Mouse (Mus musculus) ovary, postnatal 10 days (tissue): ENCODE measurements around the gene Sfxn5.

Source experiments
- DNase-seq: peaks from one replicate; pipeline ENCODE4 v3.0.0; 2022; ENCODE audit warnings: low spot score

Gene Sfxn5

DNA sequence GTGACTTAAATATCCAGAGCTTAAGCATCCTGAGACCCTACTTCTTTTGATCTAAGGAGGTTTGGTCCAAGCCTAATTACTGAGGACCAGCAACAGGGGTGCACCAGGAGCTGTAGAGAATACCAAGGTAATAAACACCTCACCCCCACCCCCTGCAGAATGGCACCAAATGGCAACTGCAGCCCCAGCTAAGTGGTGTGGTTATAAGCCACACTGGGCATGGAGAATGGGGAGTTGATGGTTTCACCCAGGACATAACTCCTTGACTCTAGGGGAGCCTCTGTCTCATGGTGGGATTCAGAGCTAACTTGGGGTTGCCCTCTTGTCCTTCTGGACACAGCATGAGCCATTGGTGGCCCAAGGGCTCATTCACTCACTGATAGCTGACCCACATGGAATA, 1.0 kb upstream of the Sfxn5 start:
- no peak for DNase-seq

DNA sequence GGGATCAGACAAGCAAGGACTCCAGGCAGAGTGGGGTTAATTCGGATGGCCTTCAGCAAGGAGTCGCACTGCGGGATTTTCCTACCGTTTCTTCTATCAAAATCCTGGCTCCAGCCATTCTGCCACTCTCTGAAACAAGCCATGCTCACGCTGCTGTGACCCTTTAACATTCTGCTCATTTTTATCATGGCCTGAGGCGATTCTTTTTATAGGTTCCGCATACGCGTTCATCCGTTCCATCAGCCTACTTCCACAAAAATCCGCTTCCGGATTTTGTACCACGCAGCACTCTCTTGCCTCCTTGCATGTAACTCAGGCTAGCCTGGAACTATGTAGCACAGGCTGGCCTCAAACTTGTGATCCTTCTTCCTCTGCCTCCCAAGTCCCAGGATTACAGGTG, 510 bp upstream of the Sfxn5 start:
- no peak for DNase-seq

DNA sequence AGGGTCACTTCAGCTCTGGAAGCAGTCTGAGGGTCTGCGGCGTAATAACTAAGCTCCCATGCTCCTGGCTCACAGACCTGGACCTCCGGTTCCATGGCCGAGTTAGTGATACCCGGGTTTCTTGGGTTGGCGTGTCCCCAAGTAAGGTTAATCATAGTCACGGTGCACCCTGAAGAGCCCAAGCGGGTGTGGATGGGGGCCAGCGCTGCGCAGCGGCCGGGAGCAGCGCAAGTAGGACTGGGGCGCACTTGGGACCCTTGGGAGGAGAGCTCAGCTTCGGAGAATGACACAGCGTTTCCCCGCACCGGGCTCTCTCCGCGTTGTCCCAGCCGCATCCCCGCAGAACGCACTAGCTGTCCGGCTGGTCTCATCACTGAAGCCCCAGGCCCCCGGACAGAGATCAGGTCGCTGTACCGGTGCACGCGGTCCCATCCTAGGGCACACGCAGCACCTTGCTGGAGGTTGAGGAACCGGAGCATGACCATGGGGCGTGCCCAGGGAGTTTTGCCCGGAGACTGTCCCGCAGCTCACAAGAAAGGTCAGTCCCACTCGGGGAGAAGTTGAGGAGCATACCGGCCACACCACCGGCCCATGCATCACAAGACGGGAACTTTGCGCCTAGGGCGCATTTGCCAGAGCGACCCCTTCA, 747 bp downstream of the Sfxn5 start:
- no peak for DNase-seq

DNA sequence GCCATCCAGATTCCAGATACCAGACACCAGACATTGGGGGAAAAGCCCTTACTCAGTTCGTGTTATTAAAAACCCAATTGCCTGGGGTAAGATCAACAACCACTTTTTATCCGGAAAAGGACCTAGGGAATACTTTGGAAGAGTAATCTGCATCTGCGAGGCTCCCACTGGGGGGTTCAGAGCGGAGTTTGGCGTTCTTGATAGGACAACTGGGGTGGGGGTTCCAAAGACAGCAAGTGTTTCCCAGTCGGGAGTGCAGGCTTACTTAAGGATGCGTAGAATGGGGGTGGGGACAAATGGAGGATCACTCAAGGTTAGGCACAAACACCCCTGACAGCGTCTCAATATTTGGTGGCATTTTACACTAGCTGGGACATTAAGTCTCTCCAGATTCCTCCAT, 1.5 kb downstream of the Sfxn5 start:
- no peak for DNase-seq

DNA sequence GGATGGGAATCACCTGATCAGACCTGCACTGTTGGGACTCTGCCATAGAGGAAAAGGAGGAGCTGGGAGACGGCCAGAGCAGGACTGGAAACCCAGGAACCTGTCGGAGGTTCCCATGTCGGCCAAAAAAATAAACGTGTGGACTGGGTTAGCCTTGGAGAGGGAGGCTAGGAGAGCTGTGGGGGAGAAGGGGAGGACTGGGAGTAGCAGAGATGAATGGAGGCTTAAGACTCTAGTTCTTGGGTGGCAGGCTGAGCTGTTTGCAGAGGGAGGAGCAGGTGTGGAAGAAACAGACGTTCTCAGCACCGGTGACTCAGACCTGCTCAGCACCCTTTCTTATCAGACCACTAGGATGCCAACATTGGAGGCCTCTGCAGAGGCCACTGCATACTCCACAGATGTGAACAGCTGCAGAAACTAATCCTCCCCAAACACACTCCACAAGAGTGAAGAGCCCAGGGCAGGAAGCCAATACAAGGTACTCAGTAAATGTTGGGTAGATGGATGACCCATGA, 1.9 kb downstream of the Sfxn5 start:
- DNase-seq, result no peak

DNA sequence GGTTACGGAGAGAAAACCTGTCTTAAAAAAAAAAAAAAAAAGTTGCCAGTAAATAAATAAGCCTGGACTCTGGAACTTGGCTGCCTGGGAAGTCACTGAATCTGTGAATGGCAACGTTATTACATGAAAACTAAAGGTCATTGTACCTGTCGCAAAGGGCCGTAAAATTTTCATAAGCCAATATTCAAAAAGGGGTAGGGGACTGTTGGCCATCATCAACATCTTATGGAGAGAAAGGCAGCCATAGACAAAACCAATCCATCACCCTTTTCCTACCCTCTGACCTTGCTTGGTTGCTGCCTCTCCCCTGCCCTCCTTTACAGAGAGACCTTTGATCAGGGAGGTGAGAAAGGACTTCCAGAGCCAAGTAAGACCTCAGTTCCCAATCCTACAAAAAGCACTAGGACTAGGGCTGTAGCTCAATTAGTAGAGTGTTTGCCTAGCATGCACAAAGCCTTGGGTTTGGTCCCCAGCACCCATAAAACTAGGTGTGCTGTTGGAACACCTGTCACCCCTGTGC, 3.5 kb downstream of the Sfxn5 start:
- no peak for DNase-seq

DNA sequence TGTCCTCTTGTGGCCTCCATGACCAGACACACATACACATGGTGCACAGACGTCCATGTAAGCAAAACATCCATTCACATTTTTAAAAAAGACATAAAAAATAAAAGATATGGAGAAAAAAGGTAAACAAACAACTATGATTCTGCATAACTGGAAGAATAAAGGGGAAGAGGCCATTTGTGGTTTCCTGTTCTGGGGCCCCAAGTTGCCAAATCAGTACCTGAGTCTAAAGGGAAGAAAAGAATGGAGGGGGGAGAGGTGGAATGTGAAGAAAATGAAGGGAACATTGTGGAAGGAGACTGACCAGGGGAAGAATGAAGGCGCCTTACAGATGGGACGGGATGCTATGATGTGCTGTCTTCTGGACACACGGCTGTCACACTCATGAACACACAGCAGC, 6.7 kb downstream of the Sfxn5 start:
- DNase-seq, result no peak

DNA sequence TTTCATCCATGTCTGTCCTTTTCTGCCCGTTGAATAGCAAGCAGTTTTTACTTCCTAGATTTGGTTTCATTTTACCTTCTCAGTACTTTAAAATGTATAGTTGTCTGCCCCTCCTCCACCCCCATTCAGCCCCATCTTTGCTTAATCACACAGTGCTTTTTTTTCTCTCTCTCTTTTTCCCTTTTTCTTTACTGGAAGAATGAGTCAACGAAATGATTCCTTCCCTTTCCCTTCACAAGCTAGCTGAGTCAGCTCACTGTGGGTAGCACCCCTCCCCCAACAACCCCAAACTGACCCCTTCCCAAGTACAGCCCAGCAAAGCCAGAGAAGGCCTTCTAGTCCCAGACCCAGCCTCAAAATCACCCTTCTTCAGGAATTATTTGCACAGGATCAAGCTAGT, 8.1 kb downstream of the Sfxn5 start:
- no peak for DNase-seq

DNA sequence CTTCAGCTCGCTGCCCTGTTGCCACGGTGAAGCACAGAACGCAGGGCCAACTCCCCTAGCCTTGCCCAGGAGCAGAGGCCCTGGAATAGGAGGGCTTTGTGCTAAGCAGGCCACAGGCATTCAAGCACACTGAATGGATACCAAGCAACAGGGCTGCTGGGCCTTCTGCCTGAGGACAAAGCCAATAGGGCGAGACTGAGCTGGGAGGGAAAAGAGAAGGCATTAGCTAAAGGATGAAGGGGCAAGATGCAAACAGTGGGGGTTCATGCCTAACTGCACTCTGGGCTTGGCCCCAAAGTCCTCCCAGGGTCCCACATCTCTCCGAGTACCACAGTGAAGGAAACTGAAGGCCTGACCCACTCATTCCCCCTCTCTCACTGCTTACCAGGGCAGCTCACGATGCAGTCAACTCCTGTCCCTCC, 12.8 kb downstream of the Sfxn5 start:
- no peak for DNase-seq

DNA sequence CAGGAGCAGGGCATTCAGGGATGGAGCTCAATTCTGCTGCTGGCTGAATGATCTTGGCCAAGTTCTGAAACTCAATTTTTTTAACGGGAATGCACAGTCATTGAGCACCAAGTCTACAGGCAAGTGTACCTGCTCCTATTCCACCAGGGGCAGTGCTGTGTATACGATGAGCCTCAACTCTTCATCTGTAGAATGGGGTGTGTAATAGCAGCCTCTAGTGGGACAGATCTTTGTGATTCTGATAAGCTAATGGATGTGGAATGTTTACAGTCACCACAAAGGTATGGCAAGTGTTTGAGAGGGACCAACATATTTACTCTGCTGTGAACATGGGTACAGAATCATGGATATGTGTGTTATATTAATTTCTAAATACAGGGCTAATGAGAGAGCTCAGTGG, 17.0 kb downstream of the Sfxn5 start:
- no peak for DNase-seq

DNA sequence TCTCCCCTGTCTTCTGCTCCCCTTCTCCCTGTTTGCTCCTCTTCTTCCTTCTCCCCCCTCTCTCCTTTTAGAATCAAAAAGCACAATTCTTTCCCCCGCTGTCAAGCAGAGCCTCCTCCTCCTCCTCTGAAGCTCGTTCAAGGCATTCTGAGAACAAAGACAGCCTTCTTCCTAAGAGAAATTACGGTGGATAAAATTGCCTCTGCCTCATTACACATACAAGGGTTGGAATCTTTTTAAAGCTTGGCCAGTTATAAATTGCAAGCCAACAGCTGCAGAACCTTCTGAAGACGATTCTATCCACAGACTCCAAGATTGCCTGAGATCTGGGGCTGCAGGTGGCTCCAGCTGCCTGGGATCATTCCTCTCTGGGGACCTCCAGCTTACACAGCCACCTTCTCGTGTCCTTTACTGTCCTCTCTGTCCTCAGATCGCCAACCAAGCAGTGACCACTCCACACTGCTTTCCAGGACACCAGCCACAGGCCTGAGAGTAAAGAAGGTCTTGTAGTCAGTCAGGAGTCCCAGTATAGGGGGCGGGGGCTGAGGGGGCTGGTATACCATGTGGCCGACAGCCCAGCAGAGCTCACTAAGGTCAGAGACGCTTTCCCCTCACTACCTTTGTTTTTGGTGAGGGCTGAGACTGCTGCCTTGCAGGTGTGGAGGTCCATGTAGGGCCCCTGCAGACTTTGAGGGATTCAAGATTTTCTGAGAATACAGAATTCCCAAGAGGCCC, 19.0 kb downstream of the Sfxn5 start:
- DNase-seq, result no peak

DNA sequence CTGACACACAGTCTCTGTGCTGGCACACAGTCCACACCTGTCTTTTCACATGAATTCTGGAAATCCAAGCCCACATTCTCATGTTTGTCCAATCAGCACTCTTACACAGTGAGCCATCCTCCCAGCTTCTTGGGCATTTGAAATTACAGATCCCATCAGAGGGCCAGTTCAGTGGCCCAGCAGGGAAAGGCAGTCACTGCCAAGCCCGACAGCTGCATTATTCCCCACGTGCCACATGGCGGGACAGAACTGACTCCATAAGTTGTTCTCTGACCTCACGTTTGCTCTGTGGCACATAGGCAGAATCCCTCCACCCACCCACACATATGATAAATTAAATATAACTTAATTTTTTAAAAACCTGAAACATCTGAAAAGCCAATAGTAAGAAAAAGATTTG, 25.3 kb downstream of the Sfxn5 start:
- no peak for DNase-seq

DNA sequence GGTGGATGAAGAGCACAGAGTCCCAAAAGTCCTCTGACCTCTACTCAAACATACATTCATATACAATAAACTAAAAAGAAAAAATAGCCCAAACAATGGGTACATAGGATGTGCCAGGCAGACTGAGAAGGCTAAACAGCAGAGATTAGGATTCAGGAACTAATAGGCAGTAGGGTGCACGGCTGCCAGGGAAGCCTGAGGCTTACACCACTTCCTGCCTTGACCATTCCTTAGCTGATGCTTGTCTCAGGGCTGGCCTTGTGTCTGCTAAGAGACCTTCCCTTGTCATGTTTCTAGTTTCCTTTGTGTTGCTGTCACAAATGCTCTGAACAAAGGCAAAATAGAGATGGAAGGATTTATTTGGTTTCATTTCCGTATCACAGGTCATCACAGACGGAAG, 26.8 kb downstream of the Sfxn5 start:
- DNase-seq, result no peak

DNA sequence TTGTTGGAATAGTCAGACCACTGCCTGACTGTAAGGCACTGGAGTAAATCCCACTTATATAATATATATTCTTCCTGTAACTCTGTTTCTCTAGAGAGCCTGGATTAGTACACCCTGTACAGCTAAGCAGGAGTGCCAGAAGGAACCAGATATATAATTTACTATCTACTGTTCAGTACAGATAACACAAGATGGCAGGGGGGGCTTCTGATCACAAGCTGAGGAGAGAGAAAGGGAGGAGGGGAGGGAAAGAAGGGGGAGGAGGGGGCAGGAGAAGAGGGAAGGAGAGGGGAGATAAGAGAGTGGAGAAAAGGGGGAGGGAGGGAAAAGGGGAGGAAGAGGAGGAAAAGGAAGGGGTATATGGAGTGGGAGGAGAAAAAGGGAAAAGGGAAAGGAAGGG, 27.4 kb downstream of the Sfxn5 start:
- no peak for DNase-seq

DNA sequence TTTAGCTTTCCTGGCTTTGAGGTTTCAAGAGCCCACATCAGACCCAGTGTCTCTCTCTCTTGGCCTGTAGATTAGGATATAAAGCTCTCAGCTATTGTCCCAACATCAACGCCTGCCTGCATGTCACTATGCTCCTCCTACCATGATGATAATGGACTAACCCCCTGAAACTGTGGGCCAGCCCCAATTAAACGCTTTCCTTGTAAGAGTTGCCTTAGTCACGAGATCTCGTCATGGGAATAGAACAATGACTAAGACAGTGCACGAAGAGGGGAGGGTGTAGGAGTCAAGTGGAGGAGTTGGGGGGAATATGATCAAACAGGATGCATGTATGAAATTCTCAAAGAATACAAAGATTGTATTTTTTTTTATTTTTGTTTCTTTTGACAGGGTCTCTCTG, 28.3 kb downstream of the Sfxn5 start:
- no peak for DNase-seq

DNA sequence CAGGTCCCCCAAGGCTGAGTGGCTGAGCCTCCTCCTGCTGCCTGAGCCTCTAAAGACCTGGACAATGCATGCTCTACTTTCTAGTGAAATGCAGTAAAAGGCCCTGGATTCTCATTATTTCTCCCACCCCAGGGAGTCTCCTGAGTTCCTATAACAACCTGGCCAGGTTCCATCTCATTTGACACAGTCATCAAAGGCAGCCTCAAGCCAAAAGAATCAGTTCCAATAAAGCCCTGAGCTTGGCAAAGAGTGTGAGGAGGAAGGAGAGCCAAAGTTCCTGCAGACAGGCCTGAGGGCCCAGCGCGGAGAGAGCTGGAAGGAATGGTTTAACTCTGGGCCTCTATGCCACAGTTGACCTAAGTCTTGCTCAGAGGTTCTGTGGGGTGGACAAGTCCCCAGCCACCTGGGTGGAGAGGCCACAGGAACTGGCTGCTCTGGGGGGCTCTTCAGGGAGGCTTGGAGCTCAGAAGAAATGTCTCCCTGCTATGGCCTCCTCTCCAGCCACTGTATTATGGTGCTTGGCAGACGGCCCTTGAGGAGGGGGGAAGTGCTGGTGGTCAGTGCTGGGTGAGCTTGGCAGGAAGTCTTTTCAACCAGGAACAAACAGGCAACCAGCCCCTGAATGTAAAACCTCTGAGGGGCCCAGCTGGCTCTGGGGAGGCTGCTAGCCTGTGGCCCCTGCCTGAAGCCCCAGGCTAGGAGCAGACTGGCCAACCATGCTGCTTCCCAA, 30.7 kb downstream of the Sfxn5 start:
- peak; percentile 51 for DNase-seq

DNA sequence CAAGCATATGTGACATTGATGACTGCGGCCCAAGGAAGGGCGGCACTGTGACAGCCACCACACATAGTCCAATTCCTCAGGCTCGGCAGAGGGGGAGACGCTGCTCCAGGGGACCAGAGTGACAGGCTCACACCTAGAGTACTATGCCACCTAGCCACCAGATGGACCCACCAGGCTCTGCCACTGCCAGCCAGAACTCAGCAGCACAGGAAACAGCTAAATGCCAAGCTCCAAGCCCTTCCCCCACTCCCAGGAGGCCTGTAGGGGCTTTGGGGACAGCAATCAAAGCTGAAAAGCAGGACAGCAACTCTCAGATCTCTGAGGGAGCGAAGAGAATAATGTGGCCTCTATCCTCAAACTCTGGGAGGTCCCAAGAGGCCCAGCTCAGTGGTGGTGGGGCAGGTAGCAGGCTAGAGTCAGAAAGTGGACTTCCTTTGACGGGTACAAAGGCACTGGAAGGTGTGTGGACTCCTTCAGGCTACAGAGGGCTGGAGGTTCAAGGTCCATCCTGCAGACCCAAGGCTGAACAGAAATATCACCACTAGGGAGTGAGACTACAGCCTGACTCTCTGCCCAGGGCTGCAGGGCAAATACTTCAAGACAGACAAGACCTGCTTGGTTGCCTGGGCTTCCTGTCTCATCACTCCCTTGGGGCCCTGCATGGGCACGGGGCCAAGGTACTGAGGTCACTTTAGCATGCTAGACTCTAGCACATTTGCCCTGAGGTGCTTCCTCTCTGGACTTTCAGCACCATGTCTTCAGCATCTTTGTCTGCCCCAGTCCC, 37.6 kb downstream of the Sfxn5 start:
- DNase-seq, result peak; percentile 34

DNA sequence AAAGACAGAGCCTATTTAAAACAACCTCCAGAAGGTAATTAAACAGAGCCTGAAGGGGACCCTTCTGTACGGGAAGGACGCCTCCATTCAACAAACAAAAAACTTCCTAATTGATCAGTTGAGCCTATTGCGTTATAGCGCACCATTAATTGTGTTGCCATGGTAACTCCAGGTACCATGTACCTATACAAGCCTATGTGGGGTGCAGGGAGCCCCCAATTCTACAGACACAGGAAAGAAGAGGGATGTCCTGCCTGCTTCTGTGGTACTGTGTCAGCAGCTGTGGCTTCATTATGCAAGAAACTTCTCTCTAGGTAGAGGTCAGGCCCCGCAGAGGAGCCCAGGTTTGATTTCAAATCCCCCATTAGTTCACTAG, 39.2 kb downstream of the Sfxn5 start:
- DNase-seq, result no peak

DNA sequence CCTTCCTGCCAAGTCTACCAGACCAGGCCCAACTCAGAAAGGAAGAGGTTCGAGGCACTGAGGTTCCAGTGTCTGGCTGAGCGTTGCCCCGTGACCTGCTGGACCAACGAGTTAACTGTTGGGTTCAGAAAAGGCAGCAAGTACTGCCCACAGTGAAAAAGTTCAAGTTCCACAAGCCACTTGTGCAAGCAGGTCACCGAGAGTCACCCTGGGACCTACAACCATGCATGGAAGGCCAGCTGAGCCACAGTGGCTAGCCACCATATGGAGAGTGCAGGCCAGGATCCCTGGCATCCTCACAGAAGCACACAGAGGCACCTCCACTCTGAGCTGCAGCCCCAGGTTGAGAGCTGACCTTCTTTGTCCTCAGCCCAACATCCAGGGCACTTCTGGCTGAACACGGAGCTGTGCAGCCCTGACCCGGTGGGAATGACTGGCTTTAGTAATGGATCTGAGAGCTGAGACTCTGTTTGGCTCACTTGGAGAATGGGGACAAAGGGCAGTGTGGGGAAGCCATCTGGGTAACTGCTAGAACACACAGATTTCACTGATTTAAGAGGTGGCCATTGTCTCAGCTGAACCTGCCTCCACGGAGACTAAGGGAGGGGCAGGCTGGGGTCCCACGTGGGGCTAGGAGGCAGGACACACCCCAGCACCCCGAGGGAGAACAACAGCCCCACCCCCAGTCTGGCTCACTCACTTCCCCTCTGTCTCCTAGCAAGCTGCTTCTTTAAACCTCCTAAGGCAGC, 39.8 kb downstream of the Sfxn5 start:
- DNase-seq, result no peak

DNA sequence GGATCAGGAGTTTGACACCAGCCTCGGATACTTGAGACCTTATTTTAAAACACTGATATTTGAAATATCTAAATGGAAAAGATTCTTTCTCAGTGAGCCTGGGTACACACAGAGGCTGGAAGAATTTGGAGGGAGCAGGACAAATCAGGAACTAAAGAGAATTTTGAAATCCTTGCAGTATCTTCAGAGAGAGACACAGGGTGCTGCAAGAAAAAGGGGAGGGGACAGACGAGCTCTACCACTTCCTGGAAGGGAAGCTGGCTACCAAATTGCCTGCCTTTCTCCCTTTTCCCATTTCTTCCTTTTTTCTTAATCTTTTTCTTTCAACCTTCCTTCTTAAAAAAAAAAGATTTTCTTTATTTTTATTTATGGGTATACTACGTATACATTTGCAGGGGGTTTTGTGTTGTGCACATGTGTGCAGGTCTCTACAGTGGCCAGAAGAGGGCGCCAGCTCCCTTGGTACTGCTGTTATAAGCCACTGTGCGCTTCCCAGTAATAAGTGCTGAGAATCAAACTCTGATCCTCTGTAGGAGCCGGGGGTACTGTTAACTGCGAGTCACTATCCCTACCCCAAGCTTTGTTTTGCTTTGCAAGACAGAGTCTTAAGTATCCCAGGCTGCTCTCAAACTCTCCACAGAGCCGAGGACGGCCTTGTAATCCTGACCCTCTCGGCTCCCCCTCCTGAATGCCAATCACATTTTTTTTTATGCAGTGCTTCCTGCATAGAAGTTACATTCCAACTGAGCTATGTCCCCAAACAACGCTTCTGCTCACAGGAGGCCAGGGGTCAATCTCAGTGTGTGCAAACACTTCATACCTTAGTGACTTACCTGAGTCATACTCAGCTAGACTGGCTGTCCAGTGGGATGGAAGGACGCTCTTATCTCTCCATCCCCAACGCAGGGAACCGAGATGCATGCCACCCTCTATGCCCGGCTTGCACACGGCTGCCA, 42.1 kb downstream of the Sfxn5 start:
- DNase-seq, result no peak
